Mouse (Mus musculus) C2C12 (cell line): Measurements from ENCODE around the gene Ahdc1.

Experiments used
- CEBPB ChIP-seq: IDR thresholded peaks from one replicate; pipeline ENCODE4 v1.6.1; 2011; ENCODE audit warnings: low read depth, mild to moderate bottlenecking, control low read depth, moderate library complexity
- CTCF ChIP-seq: IDR thresholded peaks from one replicate; pipeline ENCODE4 v1.5.1; 2011; ENCODE audit not compliant: control insufficient read depth, insufficient read depth, insufficient read length
- MAX ChIP-seq: IDR thresholded peaks from one replicate; pipeline ENCODE4 v1.6.1; 2011; ENCODE audit warnings: mild to moderate bottlenecking, control low read depth
- MYOD1 ChIP-seq: IDR thresholded peaks from one replicate; pipeline ENCODE4 v1.6.1; 2011; ENCODE audit warnings: low read depth; ENCODE audit not compliant: control insufficient read depth, insufficient read length
- MYOG ChIP-seq: IDR thresholded peaks from one replicate; pipeline ENCODE4 v1.6.1; 2011; ENCODE audit not compliant: control insufficient read depth, insufficient read length; ENCODE audit errors: extremely low read depth
- USF1 ChIP-seq: IDR thresholded peaks from one replicate; pipeline ENCODE4 v1.6.1; 2011; ENCODE audit warnings: low read depth, mild to moderate bottlenecking, control low read depth, moderate library complexity

DNA sequence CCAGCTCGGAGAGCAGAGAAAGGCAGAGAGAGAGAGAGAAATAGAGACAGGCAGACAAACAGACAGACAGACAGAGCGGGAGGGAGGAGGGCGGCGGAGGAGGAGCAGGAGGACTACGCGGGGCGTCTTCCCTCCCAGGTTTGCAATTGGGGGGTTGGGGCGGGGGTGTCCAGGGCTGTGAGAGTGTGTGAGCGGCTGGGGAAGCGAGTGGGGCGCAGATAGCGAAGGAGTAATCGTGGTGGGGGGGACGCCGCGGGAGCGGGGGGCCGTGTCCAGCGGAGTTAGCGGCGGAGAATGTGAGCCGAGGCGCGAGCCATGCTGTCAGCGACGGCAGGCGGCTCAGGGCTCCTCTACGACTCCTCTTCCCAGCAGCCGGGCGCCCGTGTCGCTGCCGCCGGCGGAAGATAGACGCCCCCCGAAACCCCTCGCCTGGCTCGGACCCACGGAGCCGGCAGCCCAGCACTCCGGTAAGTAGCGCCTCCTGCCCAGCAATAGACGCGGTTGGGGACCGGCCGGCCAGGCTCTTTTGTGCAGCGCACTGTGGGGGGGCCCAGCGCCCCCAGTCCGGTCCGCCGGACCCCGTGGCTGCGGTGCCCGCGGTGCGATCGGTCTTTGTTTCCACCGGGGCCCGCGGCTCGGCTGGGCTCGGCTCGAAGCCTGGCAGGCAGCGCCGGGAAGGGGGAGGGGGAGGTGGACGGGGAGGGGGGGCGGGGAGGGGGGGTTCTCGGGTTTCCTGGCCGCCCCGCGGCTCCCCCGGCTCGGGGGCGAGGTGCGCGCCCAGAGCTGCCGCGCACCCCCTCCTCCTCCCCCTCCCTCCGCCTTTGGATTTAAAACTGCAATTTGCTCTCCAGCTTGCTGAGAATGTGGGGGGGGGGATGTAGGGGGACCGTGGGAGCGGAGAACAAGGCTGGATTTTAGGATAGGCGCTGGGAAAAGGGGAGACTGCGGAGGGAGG is 1.0 kb downstream of the Ahdc1 start:
- no peak for TF ChIP-seq CTCF
- no peak for TF ChIP-seq MAX
- TF ChIP-seq USF1, result no peak
- TF ChIP-seq CEBPB, result no peak
- no peak for TF ChIP-seq MYOD1
- no peak for TF ChIP-seq MYOG
